Mouse (Mus musculus): ENCODE data around the gene Foxred2. TPM values are rescaled to one million over a fixed set of nuclear protein-coding genes. Genes with fewer than 3 reads are reported as not detected.

Gene Foxred2
- polyA plus RNA-seq, 1 experiment: 9.7 TPM

- Histone ChIP-seq H3K27me3 (ENCODE audit: control insufficient read depth, insufficient read depth, low read length) (no peaks in the 10 kb centered on the region), H3K4me1 (replicated peaks; ENCODE audit: control insufficient read depth, insufficient read depth, low read length) (no peaks in the 10 kb centered on the region), H3K36me3 (ENCODE audit: control insufficient read depth, insufficient read depth, low read length) (no peaks in the 10 kb centered on the region), H3K27ac (ENCODE audit: control insufficient read depth, insufficient read depth, low read length) (no peak overlapping the region), H3K4me3 (ENCODE audit: control insufficient read depth, insufficient read depth, low read length) (no peak overlapping the region)
- DNase-seq: no peak
- TF ChIP-seq CTCF (IDR thresholded peaks at IDR 0.05; ENCODE audit: borderline replicate concordance, control insufficient read depth, extremely low read depth, insufficient read depth, low read length, poor library complexity) (no peak), POLR2A (IDR thresholded peaks at IDR 0.05; ENCODE audit: control insufficient read depth, extremely low read depth, insufficient read depth, low read length, poor library complexity) (no peak)
- WGBS: 72% methylated on average over 5 of the region's 5 CpGs
Observed at GRCm38 (mm10) chr15:77981181-77981680, 24.7 kb upstream of the Foxred2 start.

DNA sequence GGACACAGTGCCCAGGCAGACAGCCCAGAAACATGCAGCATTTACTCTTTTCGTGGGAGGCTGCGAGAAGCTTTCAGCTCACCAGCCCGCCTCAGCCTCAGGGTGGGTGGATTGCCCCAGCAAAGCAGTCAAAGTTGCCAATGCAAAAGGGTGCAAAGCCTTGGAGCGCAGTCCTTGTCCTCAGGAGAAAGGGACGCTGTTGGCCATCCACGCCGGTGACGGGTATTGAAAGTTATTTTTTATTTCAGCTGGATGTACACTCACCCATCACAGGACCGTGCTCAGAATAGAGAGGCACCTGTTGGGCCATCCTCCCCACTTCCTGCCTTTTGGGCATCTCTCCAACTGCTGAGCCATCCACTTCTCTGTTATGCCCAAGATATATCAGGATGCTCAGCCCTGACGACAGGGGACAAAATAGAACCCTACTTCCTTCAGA, 22.9 kb upstream of the Foxred2 start:
- Histone ChIP-seq H3K27ac (ENCODE audit: control insufficient read depth, insufficient read depth, low read length) (no peak overlapping the region), H3K27me3 (ENCODE audit: control insufficient read depth, insufficient read depth, low read length) (no peaks in the 10 kb centered on the region), H3K4me1 (replicated peaks; ENCODE audit: control insufficient read depth, insufficient read depth, low read length) (no peaks in the 10 kb centered on the region), H3K36me3 (ENCODE audit: control insufficient read depth, insufficient read depth, low read length) (no peaks in the 10 kb centered on the region), H3K4me3 (ENCODE audit: control insufficient read depth, insufficient read depth, low read length) (no peak overlapping the region)
- TF ChIP-seq CTCF (IDR thresholded peaks at IDR 0.05; ENCODE audit: borderline replicate concordance, control insufficient read depth, extremely low read depth, insufficient read depth, low read length, poor library complexity) (no peak), POLR2A (IDR thresholded peaks at IDR 0.05; ENCODE audit: control insufficient read depth, extremely low read depth, insufficient read depth, low read length, poor library complexity) (no peak)
- 66% methylated on average over 10 of the region's 10 CpGs for WGBS
- no peak for DNase-seq

DNA sequence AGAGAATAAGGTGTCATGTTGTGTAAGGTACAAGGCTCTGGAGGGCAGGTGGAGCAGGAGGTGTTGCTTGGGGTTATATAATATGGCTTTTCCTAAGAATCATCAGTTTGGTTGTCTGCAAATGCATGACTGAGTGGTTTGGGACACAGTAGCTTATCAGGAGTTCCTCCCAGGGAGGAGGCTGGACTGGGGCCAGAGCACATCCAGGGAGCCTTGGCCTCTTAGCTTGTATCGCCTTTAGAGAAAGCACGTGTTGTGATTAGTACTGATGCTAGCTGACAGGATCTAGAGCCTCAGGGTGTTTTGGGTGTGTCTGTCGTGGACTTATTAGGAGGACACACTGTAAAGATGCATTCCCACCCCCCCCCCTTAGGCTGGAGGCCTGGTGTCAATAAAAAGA, 21.1 kb upstream of the Foxred2 start:
- DNase-seq: no peak
- TF ChIP-seq POLR2A (IDR thresholded peaks at IDR 0.05; ENCODE audit: control insufficient read depth, extremely low read depth, insufficient read depth, low read length, poor library complexity) (no peak), CTCF (IDR thresholded peaks at IDR 0.05; ENCODE audit: borderline replicate concordance, control insufficient read depth, extremely low read depth, insufficient read depth, low read length, poor library complexity) (no peak)
- H3K4me3 ChIP-seq (ENCODE audit: control insufficient read depth, insufficient read depth, low read length): no peak overlapping the region
- H3K27me3 ChIP-seq (ENCODE audit: control insufficient read depth, insufficient read depth, low read length): no peaks in the 10 kb centered on the region
- H3K36me3 ChIP-seq (ENCODE audit: control insufficient read depth, insufficient read depth, low read length): no peaks in the 10 kb centered on the region
- no peak overlapping the region for H3K27ac ChIP-seq (ENCODE audit: control insufficient read depth, insufficient read depth, low read length)
- WGBS: 83% methylated on average over 3 of the region's 3 CpGs
- no peaks in the 10 kb centered on the region for H3K4me1 ChIP-seq (replicated peaks; ENCODE audit: control insufficient read depth, insufficient read depth, low read length)

DNA sequence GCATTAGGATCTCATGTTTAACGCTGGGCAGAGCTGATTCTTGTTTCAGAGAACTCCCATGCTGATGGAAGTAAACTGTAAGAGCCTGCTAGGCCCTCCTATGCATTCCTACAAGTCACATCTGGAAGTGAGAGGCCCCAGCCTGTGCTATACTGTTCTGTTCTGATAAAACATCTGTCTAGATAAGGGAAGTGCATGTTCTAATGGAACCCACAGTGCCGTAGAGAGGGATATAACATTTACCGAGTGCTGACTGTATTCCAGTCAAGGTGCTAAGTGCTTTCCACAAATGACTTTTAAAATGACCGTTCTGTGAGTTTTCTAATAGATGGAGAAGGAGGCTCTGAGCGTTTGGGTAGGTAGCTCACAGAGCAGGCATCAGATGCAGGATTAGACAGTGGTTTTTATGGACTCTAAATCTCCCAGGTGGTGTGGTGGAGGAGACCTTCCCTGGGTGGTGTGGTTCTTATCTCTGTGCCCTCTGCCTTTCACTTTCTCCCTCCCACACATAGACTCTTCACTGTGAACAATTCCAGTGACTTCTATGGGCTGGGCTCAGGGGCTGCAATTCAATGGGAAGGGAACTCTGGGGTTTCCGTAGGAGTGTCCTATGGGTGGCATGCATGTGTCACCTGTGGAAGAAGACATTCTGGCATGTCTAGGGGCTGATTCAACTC, 17.8 kb upstream of the Foxred2 start:
- TF ChIP-seq POLR2A (IDR thresholded peaks at IDR 0.05; ENCODE audit: control insufficient read depth, extremely low read depth, insufficient read depth, low read length, poor library complexity) (no peak), CTCF (IDR thresholded peaks at IDR 0.05; ENCODE audit: borderline replicate concordance, control insufficient read depth, extremely low read depth, insufficient read depth, low read length, poor library complexity) (no peak)
- Histone ChIP-seq H3K4me1 (replicated peaks; ENCODE audit: control insufficient read depth, insufficient read depth, low read length) (peaks cover 7% of the 10 kb centered on the region), H3K27me3 (ENCODE audit: control insufficient read depth, insufficient read depth, low read length) (no peaks in the 10 kb centered on the region), H3K27ac (ENCODE audit: control insufficient read depth, insufficient read depth, low read length) (no peak overlapping the region), H3K4me3 (ENCODE audit: control insufficient read depth, insufficient read depth, low read length) (no peak overlapping the region), H3K36me3 (ENCODE audit: control insufficient read depth, insufficient read depth, low read length) (no peaks in the 10 kb centered on the region)
- 68% methylated on average over 6 of the region's 6 CpGs for WGBS
- no peak for DNase-seq

- Histone ChIP-seq H3K27ac (ENCODE audit: control insufficient read depth, insufficient read depth, low read length) (peak within 1 kb of the TSS; percentile 94), H3K4me1 (replicated peaks; ENCODE audit: control insufficient read depth, insufficient read depth, low read length) (peaks cover 9% of the 10 kb centered on the region), H3K27me3 (ENCODE audit: control insufficient read depth, insufficient read depth, low read length) (no peaks in the 10 kb centered on the region), H3K36me3 (ENCODE audit: control insufficient read depth, insufficient read depth, low read length) (peaks cover 26% of the 10 kb centered on the region), H3K4me3 (ENCODE audit: control insufficient read depth, insufficient read depth, low read length) (peak within 1 kb of the TSS; percentile 86)
- under 1% methylated on average over 72 of the region's 72 CpGs for WGBS
- DNase-seq: peak; percentile 96
- TF ChIP-seq POLR2A (IDR thresholded peaks at IDR 0.05; ENCODE audit: control insufficient read depth, extremely low read depth, insufficient read depth, low read length, poor library complexity) (0 out of 2 replicates have a peak, but pooled peaks have one; percentile 19), CTCF (IDR thresholded peaks at IDR 0.05; ENCODE audit: borderline replicate concordance, control insufficient read depth, extremely low read depth, insufficient read depth, low read length, poor library complexity) (no peak)
Observed at GRCm38 (mm10) chr15:77970470-77971292, 14.2 kb upstream of the Foxred2 start, which contains the start of gene Eif3d. Eif3d (minus strand) TSS chr15:77970813.

- Histone ChIP-seq H3K27me3 (ENCODE audit: control insufficient read depth, insufficient read depth, low read length) (no peaks in the 10 kb centered on the region), H3K27ac (ENCODE audit: control insufficient read depth, insufficient read depth, low read length) (no peak overlapping the region), H3K4me1 (replicated peaks; ENCODE audit: control insufficient read depth, insufficient read depth, low read length) (peaks cover 9% of the 10 kb centered on the region), H3K36me3 (ENCODE audit: control insufficient read depth, insufficient read depth, low read length) (peaks cover 33% of the 10 kb centered on the region), H3K4me3 (ENCODE audit: control insufficient read depth, insufficient read depth, low read length) (peak overlapping the region; percentile 86)
- DNase-seq: no peak
- WGBS: under 1% methylated on average over 15 of the region's 15 CpGs
- TF ChIP-seq POLR2A (IDR thresholded peaks at IDR 0.05; ENCODE audit: control insufficient read depth, extremely low read depth, insufficient read depth, low read length, poor library complexity): no peak
- no peak for TF ChIP-seq CTCF (IDR thresholded peaks at IDR 0.05; ENCODE audit: borderline replicate concordance, control insufficient read depth, extremely low read depth, insufficient read depth, low read length, poor library complexity)
Observed at GRCm38 (mm10) chr15:77969940-77970469, 13.5 kb upstream of the Foxred2 start.
